Mouse (Mus musculus) thymus, adult 18-20 months (tissue): Measurements from ENCODE around the gene Vti1a.

ENCODE experiments used
- DNase-seq, 2 experiments: peaks; one replicate each; pipeline ENCODE4 v3.0.0; 2022; ENCODE audit warnings: mixed read lengths in 2 of 2

The Vti1a gene

DNA sequence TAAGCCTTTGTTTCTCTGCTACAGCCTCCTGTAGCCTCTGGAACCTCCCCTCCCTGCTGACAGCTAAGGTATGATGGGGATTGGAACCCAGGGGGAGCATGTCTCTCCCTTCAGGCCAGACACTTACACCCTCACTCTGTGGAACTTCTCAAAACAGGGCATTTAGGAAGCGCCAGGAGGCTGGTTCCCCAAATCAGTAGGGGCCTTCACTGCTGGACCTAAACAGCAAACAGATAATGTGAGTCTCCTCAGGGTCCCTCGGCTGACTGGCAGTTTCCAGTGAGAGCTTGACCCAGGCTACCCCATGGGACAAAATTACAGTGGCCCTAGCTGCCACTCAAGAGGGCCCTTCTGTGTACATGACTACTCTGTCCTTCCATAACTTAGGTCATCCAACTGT, 325.8 kb downstream of the Vti1a start:
- no peak for DNase-seq

DNA sequence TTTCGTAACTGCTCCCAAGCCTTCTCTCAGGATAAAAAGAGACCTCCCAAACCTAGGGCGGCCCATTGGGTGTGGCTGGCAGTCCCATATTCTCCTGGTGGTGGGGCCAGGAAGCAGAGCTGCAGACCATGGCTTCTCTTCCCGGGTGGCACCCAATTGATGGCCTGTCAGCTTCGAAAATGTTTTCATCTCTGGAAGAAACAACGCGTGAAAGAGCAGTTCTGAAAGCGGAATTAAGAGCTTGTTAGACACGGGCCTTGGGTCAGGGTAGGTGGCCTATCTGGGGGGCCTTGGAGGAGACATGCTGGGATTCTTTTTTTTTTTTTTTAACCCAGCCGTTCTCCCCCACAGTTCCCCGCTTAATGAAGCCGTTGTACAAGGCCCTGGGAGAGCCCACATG, 326.3 kb downstream of the Vti1a start:
- no peak for DNase-seq

DNA sequence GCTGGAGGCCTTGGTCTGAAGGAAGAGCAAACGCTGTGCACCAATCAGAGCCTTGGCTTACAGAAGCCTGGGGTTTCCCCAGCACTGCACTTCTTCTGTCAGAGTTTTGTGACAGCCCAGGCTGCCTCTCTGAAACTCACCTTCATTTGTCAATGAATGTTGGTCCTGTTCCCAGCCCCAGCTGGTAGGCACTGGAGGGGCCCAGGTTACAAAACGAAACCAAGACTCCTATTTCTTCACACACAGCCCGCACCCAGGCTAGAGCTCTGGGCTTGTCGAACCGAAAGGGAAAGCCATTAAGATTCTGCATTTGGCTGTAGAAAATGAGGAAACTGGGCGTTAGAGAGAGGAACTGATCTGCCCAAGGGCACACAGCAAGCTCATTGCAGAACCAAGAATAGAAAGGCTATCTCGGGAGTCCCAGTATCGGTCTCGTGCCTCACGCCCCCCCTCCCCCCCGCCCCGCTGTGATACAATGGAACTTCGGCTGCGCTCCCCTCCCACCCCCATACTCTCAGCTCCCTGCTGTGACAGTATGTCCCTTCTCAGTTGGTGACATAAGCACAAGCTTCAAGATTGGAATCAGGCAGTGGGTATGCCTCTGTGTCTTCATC, 327.3 kb downstream of the Vti1a start:
- DNase-seq, result peak in 1 of 2 experiments; percentile 17

DNA sequence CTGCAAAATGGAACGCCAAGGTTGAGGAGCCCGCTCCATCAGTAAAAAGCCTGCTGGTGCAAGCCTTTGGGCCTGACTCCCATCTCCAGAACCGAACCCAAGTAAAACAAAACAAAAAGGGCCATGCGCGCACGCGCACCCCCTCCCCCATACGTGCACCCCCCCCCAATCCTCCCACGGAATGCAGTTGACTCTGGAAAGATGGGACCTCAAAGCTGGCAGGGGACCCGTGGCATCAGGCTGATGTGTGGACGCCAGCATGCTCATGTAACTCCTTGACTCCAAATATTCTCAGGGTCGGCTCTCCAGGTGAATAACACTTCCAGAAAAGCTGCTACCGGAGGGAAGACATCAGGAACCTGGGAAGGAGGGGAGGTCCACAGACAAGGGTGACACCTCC, 327.8 kb downstream of the Vti1a start:
- DNase-seq, result no peak

DNA sequence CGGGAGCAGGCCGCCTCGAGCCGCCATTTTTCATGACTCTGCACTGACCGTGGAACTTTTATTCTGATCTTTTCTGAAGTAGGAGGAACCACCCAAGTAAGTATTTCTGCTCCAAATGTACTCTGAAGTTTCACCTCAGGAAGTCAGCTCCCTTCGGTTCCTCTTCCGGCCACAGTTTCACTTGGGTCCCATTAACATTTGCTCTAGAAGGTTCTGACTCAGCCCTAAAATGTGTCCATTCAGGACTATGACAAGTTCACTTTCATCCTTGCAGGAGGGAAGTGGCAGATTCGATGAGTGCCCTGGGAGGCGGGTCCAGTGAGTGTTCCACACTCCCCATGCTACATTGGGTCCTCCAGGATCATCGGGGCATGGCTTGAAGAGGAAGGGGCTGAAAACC, 333.3 kb downstream of the Vti1a start:
- DNase-seq, result no peak

DNA sequence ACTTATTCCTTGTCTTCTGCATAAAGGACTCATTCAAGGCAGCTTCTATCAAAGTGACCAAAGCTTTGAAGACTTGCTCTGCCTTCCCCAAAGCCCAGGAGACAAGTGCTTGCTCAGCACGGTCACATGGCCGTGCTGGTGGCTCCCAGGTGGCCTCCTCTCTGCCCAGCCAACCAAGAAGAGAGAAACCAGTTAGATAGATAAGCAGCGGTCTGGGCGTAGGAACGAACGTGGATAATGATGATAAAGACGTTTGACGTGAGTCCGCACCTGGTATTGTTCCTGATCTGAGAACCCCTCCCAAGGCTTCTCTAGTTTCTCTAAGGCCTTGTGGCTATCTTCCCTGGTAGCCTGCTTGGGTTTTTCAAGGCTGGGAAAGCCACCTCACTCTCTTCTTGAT, 334.9 kb downstream of the Vti1a start:
- no peak for DNase-seq

DNA sequence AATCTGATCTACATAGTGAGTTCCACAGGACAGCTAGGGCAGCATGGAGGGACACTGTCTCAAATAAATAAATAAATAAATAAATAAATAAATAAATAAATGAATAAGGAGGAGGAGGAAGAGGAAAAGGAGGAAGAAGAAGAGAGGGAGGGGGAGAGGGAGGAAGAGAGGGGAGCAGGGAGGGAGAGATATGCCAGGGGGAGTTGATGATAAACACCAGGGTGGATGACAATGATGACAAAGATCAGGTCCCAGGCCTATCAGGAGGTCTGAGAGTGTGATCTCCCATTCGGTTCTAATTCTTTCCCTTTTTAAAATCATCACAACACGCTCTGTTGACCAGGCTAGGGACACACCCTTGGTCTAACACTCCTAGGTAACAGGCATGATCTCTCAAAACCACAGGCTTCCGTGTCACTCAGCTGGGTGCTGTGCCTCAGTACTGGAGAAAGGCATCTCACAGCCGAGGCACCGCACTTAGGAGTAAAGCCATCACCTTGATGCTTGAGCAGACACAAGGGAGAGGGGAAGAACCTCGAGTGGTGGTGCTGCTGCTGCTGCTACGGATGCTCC, 336.7 kb downstream of the Vti1a start:
- no peak for DNase-seq

DNA sequence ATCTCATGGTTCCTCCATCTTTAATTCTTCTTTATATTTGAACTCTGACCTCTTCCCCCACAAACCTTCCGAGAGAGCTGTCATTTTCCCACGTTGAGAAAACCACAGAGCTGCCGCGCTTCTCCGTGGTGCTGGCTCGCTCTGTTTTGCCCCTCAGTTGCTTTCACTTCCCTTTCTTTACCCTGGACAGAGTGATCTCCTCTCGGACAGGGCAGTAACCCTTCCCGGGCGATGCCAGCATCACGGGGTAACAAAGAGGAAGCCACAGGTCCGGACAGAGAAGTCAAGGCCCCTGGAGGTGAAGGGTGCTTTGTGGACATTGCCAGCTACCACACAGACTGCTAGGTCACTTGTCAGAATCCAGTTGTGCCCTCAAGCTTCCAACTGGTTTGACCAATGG, 344.1 kb downstream of the Vti1a start:
- no peak for DNase-seq

DNA sequence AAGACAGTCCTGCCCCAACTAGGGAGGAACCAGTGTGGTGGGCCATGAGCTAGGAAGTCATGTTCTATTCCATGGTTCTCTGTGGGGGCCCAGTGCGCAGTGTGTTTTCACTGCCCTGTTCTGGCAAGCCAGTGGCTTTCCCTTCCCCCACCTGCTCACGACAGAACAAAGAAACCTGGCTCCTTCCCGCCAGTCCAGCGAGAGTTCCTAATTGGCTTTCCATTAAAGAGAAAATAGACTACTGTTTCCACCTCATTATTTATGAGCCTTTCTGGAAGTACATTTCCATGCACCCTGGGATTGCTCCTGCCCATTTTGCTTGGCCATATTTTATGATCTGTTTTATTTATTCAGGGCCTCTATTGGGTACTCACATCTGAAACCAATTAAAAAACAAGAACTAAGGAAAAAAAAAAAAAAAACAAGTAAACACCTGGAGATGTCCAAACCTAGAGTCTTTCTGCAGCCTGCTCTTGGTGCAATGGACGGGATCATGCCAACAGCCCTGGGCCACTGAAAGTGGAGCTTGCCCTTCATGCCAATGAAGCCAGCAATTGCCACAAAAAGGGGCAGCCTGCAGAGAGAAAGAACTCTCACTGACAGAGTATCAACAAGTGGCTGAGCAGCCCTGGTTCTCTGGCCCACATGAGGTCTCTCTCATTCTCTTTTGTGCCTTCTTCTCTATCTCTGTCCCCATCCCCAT, 346.6 kb downstream of the Vti1a start:
- no peak for DNase-seq

DNA sequence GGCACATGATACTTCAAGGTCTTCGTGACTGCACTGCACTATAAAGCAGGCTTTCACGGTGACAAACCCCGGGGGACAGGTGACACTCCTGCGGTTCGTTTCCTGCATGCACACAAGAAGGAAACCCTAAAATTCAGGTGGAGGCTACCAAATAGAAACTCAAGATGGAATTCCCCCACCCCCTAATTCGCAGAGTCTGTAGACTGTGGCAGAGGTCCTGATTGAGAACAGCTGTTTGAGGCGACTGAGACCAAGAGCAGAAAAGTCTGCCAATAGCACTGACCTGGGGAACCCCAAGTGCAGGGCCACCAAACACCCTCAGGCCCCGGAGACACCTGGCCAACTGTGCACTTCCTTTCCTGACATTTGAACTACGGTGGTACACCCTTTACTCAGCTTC, 351.7 kb downstream of the Vti1a start:
- DNase-seq, result no peak

DNA sequence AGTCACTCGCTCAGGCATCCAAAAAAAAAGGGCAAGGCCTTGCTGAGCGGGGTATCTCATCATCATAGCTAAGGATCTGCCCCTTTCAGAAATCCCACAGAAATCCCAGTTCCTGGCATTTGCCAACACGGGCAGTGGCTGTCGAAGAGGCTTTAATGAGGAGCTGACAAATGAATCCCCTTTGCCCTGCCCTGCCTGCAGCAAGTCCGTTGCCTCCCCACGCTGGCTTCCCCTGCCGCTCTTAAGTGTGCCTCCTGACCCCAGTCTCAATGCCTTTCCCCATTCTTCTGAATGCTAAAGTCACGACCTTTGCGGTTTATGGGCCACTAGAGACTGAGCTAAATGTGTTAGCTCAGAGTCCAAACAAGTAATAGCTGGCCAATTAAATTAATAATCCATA, 352.8 kb downstream of the Vti1a start:
- no peak for DNase-seq
